Mouse (Mus musculus): ENCODE measurements around the gene Raver2.
A peak's percentile ranks its signal among the peaks of the same experiment; 100 is the strongest.

The Raver2 gene

GRCm38 (mm10) chr4:101107122-101107521 is 38.3 kb downstream of the Raver2 start:
- no peak for DNase-seq (ENCODE audit: low spot score)

GRCm38 (mm10) chr4:101121002-101121401 is 52.2 kb downstream of the Raver2 start:
- no peak for DNase-seq (ENCODE audit: low spot score)

- no peak for DNase-seq (ENCODE audit: low spot score)
These were observed 66.2 kb downstream of the Raver2 start for GRCm38 (mm10) chr4:101135013-101135412.

- DNase-seq (ENCODE audit: low spot score): no peak
These were observed 67.1 kb downstream of the Raver2 start for GRCm38 (mm10) chr4:101135909-101136308.

- DNase-seq (ENCODE audit: low spot score): no peak
These were observed 69.2 kb downstream of the Raver2 start for GRCm38 (mm10) chr4:101137975-101138374.

- no peak for DNase-seq (ENCODE audit: low spot score)
These were observed 73.0 kb downstream of the Raver2 start for GRCm38 (mm10) chr4:101141768-101142167.

GRCm38 (mm10) chr4:101143901-101144300 is 75.1 kb downstream of the Raver2 start:
- no peak for DNase-seq (ENCODE audit: low spot score)

- no peak for DNase-seq (ENCODE audit: low spot score)
These were observed 75.6 kb downstream of the Raver2 start for GRCm38 (mm10) chr4:101144361-101144760.

- DNase-seq (ENCODE audit: low spot score): no peak
These were observed 76.0 kb downstream of the Raver2 start for GRCm38 (mm10) chr4:101144790-101145189.

- peak; percentile 92 for DNase-seq (ENCODE audit: low spot score)
These were observed 77.4 kb downstream of the Raver2 start for GRCm38 (mm10) chr4:101146047-101146745.

GRCm38 (mm10) chr4:101146891-101147655 is 78.3 kb downstream of the Raver2 start:
- no peak for DNase-seq (ENCODE audit: low spot score)

- no peak for DNase-seq (ENCODE audit: low spot score)
These were observed 86.8 kb downstream of the Raver2 start for GRCm38 (mm10) chr4:101155541-101155940.

- DNase-seq (ENCODE audit: low spot score): no peak
These were observed 88.7 kb downstream of the Raver2 start for GRCm38 (mm10) chr4:101157476-101157875.

GRCm38 (mm10) chr4:101158282-101158681 is 89.5 kb downstream of the Raver2 start:
- no peak for DNase-seq (ENCODE audit: low spot score)

GRCm38 (mm10) chr4:101159191-101159764 is 90.5 kb downstream of the Raver2 start:
- no peak for DNase-seq (ENCODE audit: low spot score)

GRCm38 (mm10) chr4:101160821-101161220 is 92.0 kb downstream of the Raver2 start:
- no peak for DNase-seq (ENCODE audit: low spot score)

GRCm38 (mm10) chr4:101164189-101164588 is 95.4 kb downstream of the Raver2 start:
- DNase-seq (ENCODE audit: low spot score): no peak

GRCm38 (mm10) chr4:101164673-101165072 is 95.9 kb downstream of the Raver2 start:
- no peak for DNase-seq (ENCODE audit: low spot score)

- no peak for DNase-seq (ENCODE audit: low spot score)
These were observed 97.0 kb downstream of the Raver2 start for GRCm38 (mm10) chr4:101165776-101166175.

- no peak for DNase-seq (ENCODE audit: low spot score)
These were observed 99.0 kb downstream of the Raver2 start for GRCm38 (mm10) chr4:101167777-101168176.

- DNase-seq (ENCODE audit: low spot score): peak; percentile 74
These were observed 99.5 kb downstream of the Raver2 start for GRCm38 (mm10) chr4:101168189-101168778.

- no peak for DNase-seq (ENCODE audit: low spot score)
These were observed 104.0 kb downstream of the Raver2 start for GRCm38 (mm10) chr4:101172738-101173137.
